Mouse (Mus musculus) hindbrain, embryonic 12.5 days (tissue): Measurements from ENCODE around the gene Ranbp1. TPM values are rescaled to one million over a fixed set of nuclear protein-coding genes. Genes with fewer than 3 reads are reported as not detected.
"Not testable (repeated sequence)": the region's sequence is repeated elsewhere in the genome, so short reads cannot be mapped to it uniquely, and the experiment has no call there.

Experiments
- ATAC-seq: fragments of 200-750 bp; cut with Nextera tagmentation; 2 replicates; pipeline ENCODE4 v1.8.0; 2017; ENCODE audit warnings: moderate TSS enrichment; ENCODE audit not compliant: low FRiP score
- H3K27ac ChIP-seq: fragments of 300-500 bp; sonication (generic); 2 replicates; pipeline ENCODE4 v1.5.1; 2016; ENCODE audit warnings: mild to moderate bottlenecking
- H3K27me3 ChIP-seq: fragments of 300-500 bp; sonication (generic); 2 replicates; pipeline ENCODE4 v1.6.1; 2016; ENCODE audit warnings: mild to moderate bottlenecking
- H3K36me3 ChIP-seq: fragments of 300-500 bp; sonication (generic); 2 replicates; pipeline ENCODE4 v1.6.1; 2016; ENCODE audit warnings: mild to moderate bottlenecking
- H3K4me1 ChIP-seq: fragments of 300-500 bp; sonication (generic); 2 replicates; pipeline ENCODE4 v1.6.1; 2016
- H3K4me2 ChIP-seq: fragments of 300-500 bp; sonication (generic); replicated peaks from 2 replicates; pipeline ENCODE4 v1.6.1; 2016; ENCODE audit warnings: mild to moderate bottlenecking
- H3K4me3 ChIP-seq: fragments of 300-500 bp; sonication (generic); 2 replicates; pipeline ENCODE4 v1.5.1; 2016; ENCODE audit warnings: mild to moderate bottlenecking
- H3K9ac ChIP-seq: fragments of 300-500 bp; sonication (generic); 2 replicates; pipeline ENCODE4 v1.6.1; 2016; ENCODE audit warnings: mild to moderate bottlenecking, moderate library complexity
- H3K9me3 ChIP-seq: fragments of 300-500 bp; sonication (generic); replicated peaks from 2 replicates; pipeline ENCODE4 v1.6.1; 2016; ENCODE audit warnings: mild to moderate bottlenecking
- WGBS: fragments of 180-500 bp; shearing (Covaris S2); methylation state at CpG from one replicate; pipeline ENCODE4 v1.1.7; 2016; 5-methylcytosine and 5-hydroxymethylcytosine counted together
- polyA plus RNA-seq: library from polyadenylated mRNA; unstranded; fragments of >200 nt; fragmentation: Nextera tagmentation; extraction: Ambion mirVana; gene quantifications from 2 replicates; pipeline ENCODE4 v1.2.1, GENCODE M21; 2016

The Ranbp1 gene
- polyA plus RNA-seq, result 675 and 701 TPM in 2 replicates

DNA sequence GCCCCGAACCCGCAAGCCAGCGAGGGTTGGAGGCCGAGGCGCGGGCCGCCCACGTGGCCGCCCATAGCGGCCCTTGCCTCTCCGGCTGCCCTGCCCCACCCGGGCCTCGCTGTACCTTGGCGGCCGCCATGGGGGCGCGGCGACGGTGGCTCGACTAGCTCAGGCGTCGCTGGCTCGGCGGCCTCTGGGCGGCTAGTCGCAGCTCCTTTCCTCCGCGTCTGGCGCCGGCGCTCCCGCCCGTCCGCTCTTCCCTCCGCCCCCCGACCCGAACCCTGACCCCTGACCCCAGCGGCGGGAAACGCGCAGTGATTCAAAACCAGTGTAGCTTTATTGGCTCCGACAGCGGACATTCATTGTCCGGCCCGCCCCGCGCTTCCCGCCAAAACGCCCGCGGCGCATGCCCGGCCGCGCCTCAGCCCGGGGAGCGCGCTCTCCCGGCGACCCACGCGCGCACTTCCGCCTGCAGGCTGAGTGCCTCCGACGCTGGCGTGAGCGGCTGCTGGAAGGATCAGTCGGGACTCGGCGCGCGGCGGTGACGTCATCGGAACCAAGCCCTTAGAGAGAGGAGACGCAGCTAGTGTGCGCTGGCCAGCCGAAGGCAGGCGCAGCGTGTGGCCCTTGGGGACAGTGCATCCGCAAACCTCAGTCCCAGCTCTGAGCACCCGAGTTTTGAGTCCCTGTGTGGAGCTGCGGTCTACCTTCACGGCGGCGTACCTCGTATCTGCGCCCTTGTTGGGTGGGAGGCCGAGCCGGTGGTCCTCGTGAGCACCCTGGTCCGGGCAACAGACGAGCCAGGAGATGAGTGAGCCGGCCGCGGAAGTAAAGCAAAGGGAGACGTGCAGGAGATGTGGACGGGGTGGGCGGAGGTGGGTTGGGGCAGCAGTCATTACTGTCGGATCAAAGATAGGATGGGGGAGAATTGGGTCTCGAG, at the start of gene Ranbp1, which contains the start of gene Trmt2a:
TSS of gene Ranbp1 (minus strand) at position 300 of the 931 bp plus-strand sequence.
TSS of gene Trmt2a (plus strand) at position 247 of the 931 bp plus-strand sequence.
- H3K4me1 ChIP-seq, result peaks cover 38% of the 10 kb centered on the region
- WGBS, result under 1% methylated on average over 98 of the region's 102 CpGs
- peak within 1 kb of the TSS; percentile 89 for H3K9ac ChIP-seq
- peaks cover 63% of the 10 kb centered on the region for H3K36me3 ChIP-seq
- peak within 1 kb of the TSS; percentile 88 for H3K4me2 ChIP-seq
- H3K27ac ChIP-seq, result peak within 1 kb of the TSS; percentile 92
- H3K4me3 ChIP-seq, result peak within 1 kb of the TSS; percentile 86
- ATAC-seq, result peak; percentile 97
- no peaks in the 10 kb centered on the region for H3K9me3 ChIP-seq
- H3K27me3 ChIP-seq, result no peaks in the 10 kb centered on the region

- Histone ChIP-seq H3K9ac (peak overlapping the region; percentile 96; the same call in 1 of the 2 replicates), H3K4me3 (peak overlapping the region; percentile 98), H3K4me2 (peak overlapping the region; percentile 42), H3K27ac (peak overlapping the region; percentile 87; the same call in 1 of the 2 replicates), H3K4me1 (peaks cover 29% of the 10 kb centered on the region)
- not testable (repeated sequence) for H3K36me3 ChIP-seq, H3K27me3 ChIP-seq, ATAC-seq, H3K9me3 ChIP-seq
- WGBS, result 5% methylated on average over 10 of the region's 10 CpGs
These were observed 41.1 kb upstream of the Ranbp1 start for GRCm38 (mm10) chr16:18289614-18290013.

DNA sequence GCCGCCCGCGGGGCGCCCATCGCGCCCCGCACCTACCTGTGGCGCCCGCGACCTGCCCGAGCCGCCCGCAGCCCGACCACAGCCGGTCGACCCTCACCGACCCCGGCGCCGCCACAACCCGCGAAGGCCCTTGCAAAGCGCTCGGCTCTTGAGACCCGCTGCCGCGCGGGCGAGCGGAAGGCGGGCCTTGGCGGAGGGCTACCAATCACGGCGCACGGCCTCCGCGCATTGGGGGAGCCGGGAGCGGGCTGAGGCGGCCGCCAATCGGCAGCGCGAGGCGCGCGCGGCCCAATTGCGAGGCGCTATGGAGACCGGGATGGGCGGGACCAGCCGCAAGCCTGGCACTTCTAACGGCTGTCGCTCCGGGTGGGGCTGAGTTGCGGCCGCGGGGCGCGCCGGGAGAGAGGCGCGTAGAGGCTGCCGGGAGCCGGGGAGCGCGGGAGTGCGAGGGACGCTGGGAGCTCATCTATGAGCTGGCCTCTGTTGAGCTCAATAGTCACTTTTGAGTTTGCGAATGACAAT, 40.6 kb upstream of the Ranbp1 start, which contains the start of gene Dgcr8:
TSS of gene Dgcr8 (minus strand) at position 180 of the 522 bp plus-strand sequence.
- Histone ChIP-seq H3K27me3 (no peaks in the 10 kb centered on the region), H3K9ac (peak within 1 kb of the TSS; percentile 96), H3K4me1 (peaks cover 29% of the 10 kb centered on the region), H3K4me2 (peak within 1 kb of the TSS; percentile 96), H3K9me3 (no peaks in the 10 kb centered on the region), H3K27ac (peak within 1 kb of the TSS; percentile 87), H3K36me3 (peaks cover 13% of the 10 kb centered on the region), H3K4me3 (peak within 1 kb of the TSS; percentile 98)
- ATAC-seq, result peak; percentile 99
- under 1% methylated on average over 58 of the region's 71 CpGs for WGBS

- H3K4me3 ChIP-seq, result peak overlapping the region; percentile 98
- peak; percentile 87 for ATAC-seq
- peaks cover 18% of the 10 kb centered on the region for H3K36me3 ChIP-seq
- under 1% methylated on average over 20 of the region's 31 CpGs for WGBS
- peak overlapping the region; percentile 87 for H3K27ac ChIP-seq
- H3K4me2 ChIP-seq, result peak overlapping the region; percentile 96
- H3K9ac ChIP-seq, result peak overlapping the region; percentile 96
- H3K27me3 ChIP-seq, result no peaks in the 10 kb centered on the region
- H3K4me1 ChIP-seq, result peaks cover 29% of the 10 kb centered on the region
- H3K9me3 ChIP-seq, result no peaks in the 10 kb centered on the region
These were observed 40.1 kb upstream of the Ranbp1 start for GRCm38 (mm10) chr16:18288581-18289061.

- 2% methylated on average over 4 of the region's 4 CpGs for WGBS
- Histone ChIP-seq H3K27ac (peak overlapping the region; percentile 87), H3K9me3 (no peaks in the 10 kb centered on the region), H3K9ac (peak overlapping the region; percentile 96), H3K4me3 (peak overlapping the region; percentile 98), H3K4me2 (peak overlapping the region; percentile 96), H3K27me3 (no peaks in the 10 kb centered on the region), H3K4me1 (peaks cover 29% of the 10 kb centered on the region), H3K36me3 (peaks cover 23% of the 10 kb centered on the region)
- ATAC-seq, result no peak
These were observed 39.6 kb upstream of the Ranbp1 start for GRCm38 (mm10) chr16:18288166-18288565.

DNA sequence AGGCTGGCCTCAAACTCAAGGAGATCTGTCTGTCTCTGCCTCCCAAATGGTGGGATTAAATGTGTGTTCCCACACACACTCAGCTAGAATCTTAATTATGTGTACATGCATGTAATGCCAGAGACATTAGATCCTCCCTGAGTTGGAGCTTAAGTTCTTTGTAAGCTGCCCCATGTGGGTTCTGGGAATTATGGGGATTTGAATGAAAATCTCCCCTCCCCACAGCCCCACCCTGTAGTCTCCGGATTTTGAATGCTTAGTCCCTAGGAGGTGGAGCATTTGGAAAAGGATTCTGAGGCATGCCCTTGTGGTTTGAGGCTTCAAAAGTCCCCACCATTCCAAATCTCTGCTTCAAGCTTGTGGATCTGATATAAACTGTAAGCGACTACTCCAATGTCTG, 26.6 kb upstream of the Ranbp1 start:
- H3K4me1 ChIP-seq, result no peaks in the 10 kb centered on the region
- no peaks in the 10 kb centered on the region for H3K9me3 ChIP-seq
- H3K27ac ChIP-seq, result no peak overlapping the region
- peaks cover 89% of the 10 kb centered on the region for H3K36me3 ChIP-seq
- no peak overlapping the region for H3K4me3 ChIP-seq
- no peak for ATAC-seq
- H3K27me3 ChIP-seq, result no peaks in the 10 kb centered on the region
- 94% methylated on average over 2 of the region's 2 CpGs for WGBS
- H3K9ac ChIP-seq, result no peak overlapping the region
- no peak overlapping the region for H3K4me2 ChIP-seq

GRCm38 (mm10) chr16:18268182-18268581, 19.6 kb upstream of the Ranbp1 start:
- no peaks in the 10 kb centered on the region for H3K27me3 ChIP-seq
- WGBS, result 92% methylated on average over 5 of the region's 5 CpGs
- H3K4me2 ChIP-seq, result no peak overlapping the region
- H3K36me3 ChIP-seq, result peaks cover 90% of the 10 kb centered on the region
- no peak for ATAC-seq
- no peaks in the 10 kb centered on the region for H3K4me1 ChIP-seq
- no peak overlapping the region for H3K27ac ChIP-seq
- H3K9me3 ChIP-seq, result no peaks in the 10 kb centered on the region
- no peak overlapping the region for H3K4me3 ChIP-seq
- H3K9ac ChIP-seq, result no peak overlapping the region

DNA sequence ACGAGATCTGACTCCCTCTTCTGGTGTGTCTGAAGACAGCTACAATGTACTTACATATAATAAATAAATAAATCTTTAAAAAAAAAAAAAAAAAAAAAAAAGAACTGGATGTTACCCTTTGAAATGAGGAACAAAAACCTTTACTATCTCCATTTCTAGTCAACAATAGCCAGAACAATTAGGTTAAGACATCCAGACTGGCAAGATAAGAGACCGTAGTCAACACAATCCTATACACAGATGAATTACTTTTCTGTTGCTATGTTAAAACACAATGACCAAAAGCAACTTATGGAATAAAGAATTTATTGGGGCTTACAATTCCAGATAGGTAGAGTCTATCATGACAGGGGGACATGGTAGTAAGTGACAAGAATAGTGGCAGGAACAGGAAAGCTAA, 16.5 kb upstream of the Ranbp1 start:
- H3K27ac ChIP-seq, result no peak overlapping the region
- no peaks in the 10 kb centered on the region for H3K9me3 ChIP-seq
- H3K9ac ChIP-seq, result no peak overlapping the region
- WGBS, result 92% methylated on average over 2 of the region's 2 CpGs
- no peaks in the 10 kb centered on the region for H3K27me3 ChIP-seq
- H3K36me3 ChIP-seq, result peaks cover 85% of the 10 kb centered on the region
- ATAC-seq, result no peak
- no peak overlapping the region for H3K4me3 ChIP-seq
- H3K4me1 ChIP-seq, result no peaks in the 10 kb centered on the region
- no peak overlapping the region for H3K4me2 ChIP-seq

GRCm38 (mm10) chr16:18258221-18258620, 9.7 kb upstream of the Ranbp1 start, which contains the start of gene Gm49776:
Gene Gm49776, minus strand, starts transcription at chr16:18258321.
- no peaks in the 10 kb centered on the region for H3K9me3 ChIP-seq
- H3K27ac ChIP-seq, result no peak within 1 kb of the TSS
- no peaks in the 10 kb centered on the region for H3K4me1 ChIP-seq
- ATAC-seq, result no peak
- no peak within 1 kb of the TSS for H3K4me3 ChIP-seq
- H3K4me2 ChIP-seq, result no peak within 1 kb of the TSS
- no peaks in the 10 kb centered on the region for H3K27me3 ChIP-seq
- 98% methylated on average over 2 of the region's 2 CpGs for WGBS
- H3K36me3 ChIP-seq, result peaks cover 90% of the 10 kb centered on the region
- H3K9ac ChIP-seq, result no peak within 1 kb of the TSS

DNA sequence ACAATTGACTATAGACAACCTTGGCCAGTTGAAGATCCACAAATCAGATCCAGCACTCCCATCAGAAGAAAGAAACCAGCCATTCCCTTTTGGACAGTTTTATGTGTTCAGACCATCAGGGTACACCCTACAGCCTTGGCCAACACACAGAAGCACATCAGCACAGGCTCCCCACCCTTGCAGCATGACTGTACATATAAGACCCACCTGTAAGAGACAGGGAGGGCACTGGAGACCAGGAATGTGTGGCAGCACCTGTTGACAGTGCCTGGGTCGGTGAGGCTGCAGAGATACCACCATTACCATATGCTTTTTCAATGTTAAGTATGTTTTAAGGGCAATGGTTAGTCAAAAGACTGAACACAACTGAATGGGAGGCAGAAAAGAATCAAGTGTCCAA, 5.3 kb upstream of the Ranbp1 start:
- H3K27ac ChIP-seq, result no peak overlapping the region
- no peak for ATAC-seq
- H3K9ac ChIP-seq, result no peak overlapping the region
- H3K4me2 ChIP-seq, result no peak overlapping the region
- H3K9me3 ChIP-seq, result no peaks in the 10 kb centered on the region
- H3K4me1 ChIP-seq, result peaks cover 26% of the 10 kb centered on the region
- H3K4me3 ChIP-seq, result no peak overlapping the region
- no peaks in the 10 kb centered on the region for H3K27me3 ChIP-seq
- WGBS, result 91% methylated on average over 1 of the region's 1 CpGs
- peaks cover 81% of the 10 kb centered on the region for H3K36me3 ChIP-seq

DNA sequence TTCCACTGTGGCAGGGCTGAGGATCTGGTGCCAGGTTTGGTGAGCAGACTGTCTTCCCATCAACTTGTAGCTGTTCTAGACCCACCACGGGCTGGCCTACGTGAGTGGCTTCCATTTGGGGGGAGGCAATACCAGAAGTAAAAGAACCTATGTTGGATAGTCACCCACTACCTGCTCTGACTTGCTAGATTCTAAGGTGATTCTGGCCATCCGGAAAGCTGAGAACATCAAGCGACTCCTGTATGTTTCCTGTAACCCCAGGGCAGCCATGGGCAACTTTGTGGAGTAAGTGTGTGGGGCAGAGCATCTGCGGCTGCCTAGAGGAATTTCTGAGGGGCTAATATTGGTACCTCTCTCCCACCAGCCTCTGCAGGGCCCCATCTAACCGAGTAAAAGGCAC, 4.2 kb upstream of the Ranbp1 start:
- WGBS, result 90% methylated on average over 6 of the region's 6 CpGs
- Histone ChIP-seq H3K27me3 (no peaks in the 10 kb centered on the region), H3K36me3 (peaks cover 71% of the 10 kb centered on the region), H3K4me3 (no peak overlapping the region), H3K4me2 (no peak overlapping the region), H3K4me1 (peaks cover 26% of the 10 kb centered on the region), H3K9ac (no peak overlapping the region), H3K27ac (no peak overlapping the region), H3K9me3 (no peaks in the 10 kb centered on the region)
- ATAC-seq, result no peak
